ENCODE assay signal across 11 mouse cellular contexts in genomic region chr8:3705711-3706110, GRCm38 (mm10). TPM values are rescaled to one million over a fixed set of nuclear protein-coding genes. Genes with fewer than 3 reads are reported as not detected.
DNase-seq lines count a peak whose midpoint lies in the region; ATAC-seq and TF ChIP-seq lines count a peak whose summit lies in the region.
"Had no signal": no experiment of that assay in that cellular context is flagged by ENCODE, and none has a peak within 500 bp of the region (broad histone marks: within the 10 kb centered on the region; RNA-seq: fewer than 3 reads in every experiment).

No protein-coding gene starts in this region.

- peak; percentile 49 for TF ChIP-seq CTCF in kidney, adult 2 months (conservative IDR thresholded peaks at IDR 0.05; ENCODE audit: insufficient read depth, insufficient read length, low read depth, low read length)

- no peaks in the 10 kb centered on the region for H3K9me3 ChIP-seq in limb, embryonic 10.5 days (replicated peaks)
- H3K9me3 ChIP-seq: forebrain, embryonic 13.5 days had no signal

- H3K27me3 ChIP-seq in kidney, adult 2 months (replicated peaks; ENCODE audit: control insufficient read depth, insufficient read depth, low read length) = no peaks in the 10 kb centered on the region
- no peaks in the 10 kb centered on the region for H3K27me3 ChIP-seq in limb, embryonic 10.5 days (ENCODE audit: low read depth, poor library complexity, severe bottlenecking)
- H3K27me3 ChIP-seq: forebrain, embryonic 13.5 days had no signal

- no peaks in the 10 kb centered on the region for H3K36me3 ChIP-seq in kidney, adult 2 months (ENCODE audit: control insufficient read depth, insufficient read depth, low read length)
- H3K36me3 ChIP-seq in limb, embryonic 10.5 days = no peaks in the 10 kb centered on the region

- ATAC-seq in CD4-positive, CD25-positive, alpha-beta regulatory T cell, adult 4 months = no peak
- ATAC-seq: forebrain, embryonic 13.5 days had no signal

- no peaks in the 10 kb centered on the region for H3K4me1 ChIP-seq in kidney, adult 2 months (ENCODE audit: control insufficient read depth, insufficient read depth, low read length)
- no peaks in the 10 kb centered on the region for H3K4me1 ChIP-seq in limb, embryonic 10.5 days
- H3K4me1 ChIP-seq: forebrain, embryonic 13.5 days had no signal

- 50% methylated on average over 4 of the region's 4 CpGs for WGBS in kidney, adult 2 months
- WGBS in limb, embryonic 10.5 days = 68% methylated on average over 4 of the region's 4 CpGs

- no peak overlapping the region for H3K4me3 ChIP-seq in kidney, adult 2 months (ENCODE audit: insufficient read depth, low read depth, low read length)
- H3K4me3 ChIP-seq in limb, embryonic 10.5 days = no peak overlapping the region
- H3K4me3 ChIP-seq: forebrain, embryonic 13.5 days had no signal

- DNase-seq in CD4-positive, CD25-positive, alpha-beta regulatory T cell, adult 2 months (ENCODE audit: low read depth, low spot score) = peak; percentile 15
- DNase-seq in kidney, adult 2 months = peak; percentile 16
- DNase-seq in kidney, adult 18-20 months = no peak
- DNase-seq in thymus, postnatal 4 days = peak; percentile 57
- no peak for DNase-seq in thymus, postnatal 0 days (ENCODE audit: low spot score)
- no peak for DNase-seq in ovary, adult 18-20 months (ENCODE audit: low spot score)
- DNase-seq in limb, embryonic 10.5 days (ENCODE audit: low spot score) = no peak

- no peak for TF ChIP-seq POLR2A in kidney, adult 2 months (IDR thresholded peaks at IDR 0.05; ENCODE audit: low read depth, low read length)

- no peak overlapping the region for H3K27ac ChIP-seq in kidney, adult 2 months (ENCODE audit: insufficient read depth, low read depth, low read length)
- H3K27ac ChIP-seq in limb, embryonic 10.5 days = no peak overlapping the region
- H3K27ac ChIP-seq: forebrain, embryonic 13.5 days; hindbrain, embryonic 14.5 days had no signal

RNA-seq across cellular contexts. Expression of gene Fcer2a, which starts 11.7 kb away (rescaled TPM):
- polyA plus RNA-seq in CD4-positive, CD25-positive, alpha-beta regulatory T cell, adult 4 months (2017; shearing (Covaris generic)) = 10 to 100 TPM in 1 of 2 experiments, under 1 TPM in 1; 0.38 to 12.4 TPM
- polyA plus RNA-seq in kidney, adult 2 months (2012; rRNA removed) = 0.31 and 4.5 TPM in 2 replicates
- polyA plus RNA-seq in thymus, postnatal 0 days (2015; fragmentation: Nextera tagmentation; extraction: Ambion mirVana) = 0.31 and 0.37 TPM in 2 replicates
- polyA plus RNA-seq in limb, embryonic 10.5 days (2016; fragmentation: Nextera tagmentation; extraction: Ambion mirVana) = 0.21 and 0.40 TPM in 2 replicates

RNA-seq across cellular contexts. Expression of gene Clec4g, which starts 14.7 kb away (rescaled TPM):
- polyA plus RNA-seq in CD4-positive, CD25-positive, alpha-beta regulatory T cell, adult 4 months (2017; shearing (Covaris generic)) = not detected
- polyA plus RNA-seq in kidney, adult 2 months (2012; rRNA removed) = 0.50 TPM in 1 of 2 replicates, not detected in the other
- polyA plus RNA-seq in thymus, postnatal 0 days (2015; fragmentation: Nextera tagmentation; extraction: Ambion mirVana) = 0.10 and 0.18 TPM in 2 replicates
- not detected in 2 replicates for polyA plus RNA-seq in limb, embryonic 10.5 days (2016; fragmentation: Nextera tagmentation; extraction: Ambion mirVana)
- polyA plus RNA-seq: forebrain, embryonic 13.5 days; hindbrain, embryonic 14.5 days; neural tube, embryonic 11.5 days had no signal

RNA-seq across cellular contexts. Expression of gene Trappc5, which starts 29.6 kb away (rescaled TPM):
- 10 to 100 TPM; 20.3 to 32.6 TPM for polyA plus RNA-seq in CD4-positive, CD25-positive, alpha-beta regulatory T cell, adult 4 months (2017; shearing (Covaris generic))
- 30.5 and 30.8 TPM in 2 replicates for polyA plus RNA-seq in kidney, adult 2 months (2012; rRNA removed)
- 39.7 and 41.7 TPM in 2 replicates for polyA plus RNA-seq in thymus, postnatal 0 days (2015; fragmentation: Nextera tagmentation; extraction: Ambion mirVana)
- 44.3 and 46.0 TPM in 2 replicates for polyA plus RNA-seq in limb, embryonic 10.5 days (2016; fragmentation: Nextera tagmentation; extraction: Ambion mirVana)

RNA-seq across cellular contexts. Expression of gene Fcor, which starts 33.5 kb away (rescaled TPM):
- polyA plus RNA-seq in CD4-positive, CD25-positive, alpha-beta regulatory T cell, adult 4 months (2017; shearing (Covaris generic)) = not detected
- 15.1 and 15.5 TPM in 2 replicates for polyA plus RNA-seq in kidney, adult 2 months (2012; rRNA removed)
- 1.6 and 2.1 TPM in 2 replicates for polyA plus RNA-seq in thymus, postnatal 0 days (2015; fragmentation: Nextera tagmentation; extraction: Ambion mirVana)
- polyA plus RNA-seq in limb, embryonic 10.5 days (2016; fragmentation: Nextera tagmentation; extraction: Ambion mirVana) = 11.0 and 12.6 TPM in 2 replicates

RNA-seq across cellular contexts. Expression of gene Mcemp1, which starts 40.2 kb away (rescaled TPM):
- polyA plus RNA-seq in CD4-positive, CD25-positive, alpha-beta regulatory T cell, adult 4 months (2017; shearing (Covaris generic)) = not detected
- polyA plus RNA-seq in kidney, adult 2 months (2012; rRNA removed) = 0.10 and 0.53 TPM in 2 replicates
- 0.78 and 0.88 TPM in 2 replicates for polyA plus RNA-seq in thymus, postnatal 0 days (2015; fragmentation: Nextera tagmentation; extraction: Ambion mirVana)
- not detected in 2 replicates for polyA plus RNA-seq in limb, embryonic 10.5 days (2016; fragmentation: Nextera tagmentation; extraction: Ambion mirVana)
- polyA plus RNA-seq: neural tube, embryonic 11.5 days had no signal

Comparison
In these comparisons a context has a peak if more than half of its experiments do, and no peak if none do; other contexts are left out.
1. DNase-seq: peak in CD4-positive, CD25-positive, alpha-beta regulatory T cell, adult 2 months (single experiment), kidney, adult 2 months (single experiment) and thymus, postnatal 4 days (single experiment); none in kidney, adult 18-20 months (single experiment), thymus, postnatal 0 days (single experiment), ovary, adult 18-20 months (single experiment) and limb, embryonic 10.5 days (single experiment).